Mouse (Mus musculus) embryonic facial prominence, embryonic 10.5 days (tissue): ENCODE results near the gene Dyrk1b. TPM values are rescaled to one million over a fixed set of nuclear protein-coding genes. Genes with fewer than 3 reads are reported as not detected.
"Not testable (repeated sequence)": the region's sequence is repeated elsewhere in the genome, so short reads cannot be mapped to it uniquely, and the experiment has no call there.

ENCODE experiments used
- DNase-seq: peaks from one replicate; pipeline ENCODE4 v3.0.0-alpha.2; 2017; ENCODE audit warnings: low spot score
- H3K27ac ChIP-seq: fragments of 300-500 bp; sonication (generic); replicated peaks from 2 replicates; pipeline ENCODE4 v1.5.1; 2016; ENCODE audit warnings: mild to moderate bottlenecking
- H3K27me3 ChIP-seq: fragments of 300-500 bp; sonication (generic); replicated peaks from 2 replicates; pipeline ENCODE4 v1.6.1; 2016; ENCODE audit warnings: low read depth, mild to moderate bottlenecking; ENCODE audit not compliant: poor library complexity, severe bottlenecking
- H3K36me3 ChIP-seq: fragments of 300-500 bp; sonication (generic); replicated peaks from 2 replicates; pipeline ENCODE4 v1.6.1; 2016; ENCODE audit warnings: mild to moderate bottlenecking, moderate library complexity
- H3K4me1 ChIP-seq: fragments of 300-500 bp; sonication (generic); 2 replicates; pipeline ENCODE4 v1.6.1; 2016
- H3K4me3 ChIP-seq: fragments of 300-500 bp; sonication (generic); 2 replicates; pipeline ENCODE4 v1.5.1; 2016; ENCODE audit warnings: mild to moderate bottlenecking, moderate library complexity
- H3K9me3 ChIP-seq: fragments of 300-500 bp; sonication (generic); 2 replicates; pipeline ENCODE4 v1.6.1; 2016; ENCODE audit warnings: mild to moderate bottlenecking
- WGBS: fragments of 180-500 bp; shearing (Covaris S2); methylation state at CpG from one replicate; pipeline ENCODE4 v1.1.7; 2016; 5-methylcytosine and 5-hydroxymethylcytosine counted together
- polyA plus RNA-seq: library from polyadenylated mRNA; unstranded; fragments of >200 nt; fragmentation: Nextera tagmentation; extraction: Ambion mirVana; gene quantifications from 2 replicates; pipeline ENCODE4 v1.2.1, GENCODE M21; 2016

Dyrk1b gene
- 16.6 TPM in 2 replicates for polyA plus RNA-seq

DNA sequence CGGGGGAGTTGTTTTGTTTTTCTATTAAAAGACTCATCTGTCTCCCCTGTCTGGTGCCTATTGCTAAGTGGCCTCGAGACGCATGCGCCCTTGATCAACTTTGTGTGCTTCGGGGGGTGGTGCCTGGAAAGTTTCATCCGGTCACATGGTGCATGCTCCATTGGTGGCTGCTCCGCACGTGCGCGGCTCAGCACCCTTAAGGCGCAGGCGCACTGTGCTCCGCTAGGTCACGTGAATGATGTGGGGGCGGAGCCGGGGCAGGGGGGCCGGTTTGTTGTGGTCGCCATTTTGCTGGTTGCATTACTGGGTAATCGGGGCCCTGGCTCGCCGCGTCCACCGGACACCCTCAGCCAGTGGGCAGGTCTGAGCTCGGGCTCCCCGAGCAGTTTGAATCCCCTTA, at the start of gene Dyrk1b:
Gene Dyrk1b, plus strand, starts transcription at position 242 of the 400 bp plus-strand sequence.
- H3K4me1 ChIP-seq = peaks cover 19% of the 10 kb centered on the region
- peak within 1 kb of the TSS; percentile 87 for H3K4me3 ChIP-seq
- no peaks in the 10 kb centered on the region for H3K27me3 ChIP-seq
- H3K27ac ChIP-seq = peak within 1 kb of the TSS; percentile 99
- H3K9me3 ChIP-seq = no peaks in the 10 kb centered on the region
- peaks cover 86% of the 10 kb centered on the region for H3K36me3 ChIP-seq
- peak; percentile 99 for DNase-seq
- WGBS = under 1% methylated on average over 25 of the region's 25 CpGs

DNA sequence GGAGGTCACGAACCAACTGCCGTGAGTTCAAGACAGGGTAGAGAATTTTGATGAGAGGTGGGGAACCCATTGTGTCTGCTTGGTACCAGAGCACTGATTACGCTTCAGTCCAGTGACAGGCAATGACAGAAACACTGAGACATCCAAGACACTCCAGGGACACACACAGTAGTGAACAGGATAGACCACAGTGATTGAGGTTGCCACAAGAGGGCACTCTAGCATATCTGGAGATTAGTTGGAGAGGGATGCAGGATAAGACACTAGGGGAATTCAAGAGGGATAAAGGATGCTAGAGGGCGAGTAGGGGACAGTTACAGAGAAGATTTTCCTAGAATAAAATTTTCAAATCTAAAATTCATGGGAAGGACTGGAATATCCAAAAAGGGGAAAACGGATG, 41.7 kb upstream of the Dyrk1b start:
- Histone ChIP-seq H3K27me3 (no peaks in the 10 kb centered on the region), H3K4me1 (no peaks in the 10 kb centered on the region), H3K27ac (no peak overlapping the region), H3K9me3 (no peaks in the 10 kb centered on the region), H3K36me3 (no peaks in the 10 kb centered on the region), H3K4me3 (no peak overlapping the region)
- DNase-seq = peak; percentile 30
- WGBS = 59% methylated on average over 5 of the region's 5 CpGs

DNA sequence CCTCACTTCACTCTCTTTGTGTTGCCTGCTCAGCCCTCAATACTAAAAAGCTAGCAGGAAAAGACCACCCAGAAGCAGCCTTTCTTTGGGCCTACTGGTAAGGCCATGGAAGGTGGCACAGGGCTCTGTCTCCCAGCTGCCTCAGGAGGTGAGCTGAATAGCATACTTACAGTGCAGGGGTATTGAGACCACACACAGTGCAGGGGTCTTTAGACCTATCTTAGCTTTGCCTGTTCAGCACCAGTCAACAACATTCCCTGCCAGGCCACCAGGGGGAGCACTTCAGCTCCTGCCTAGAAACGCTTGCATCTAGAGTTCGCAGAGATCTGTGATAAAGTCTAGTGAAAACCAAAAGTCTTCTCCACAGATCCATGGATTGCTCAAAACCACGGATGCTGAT, 31.0 kb upstream of the Dyrk1b start:
- Histone ChIP-seq H3K27ac (0 out of 2 replicates have a peak overlapping the region, but pooled peaks have one; percentile 44), H3K9me3 (peaks cover 10% of the 10 kb centered on the region), H3K4me3 (no peak overlapping the region), H3K36me3 (no peaks in the 10 kb centered on the region), H3K27me3 (0 out of 2 replicates have a peak, but pooled peaks cover 9% of the 10 kb centered on the region), H3K4me1 (peaks cover 13% of the 10 kb centered on the region)
- 23% methylated on average over 3 of the region's 3 CpGs for WGBS
- DNase-seq = peak; percentile 83

DNA sequence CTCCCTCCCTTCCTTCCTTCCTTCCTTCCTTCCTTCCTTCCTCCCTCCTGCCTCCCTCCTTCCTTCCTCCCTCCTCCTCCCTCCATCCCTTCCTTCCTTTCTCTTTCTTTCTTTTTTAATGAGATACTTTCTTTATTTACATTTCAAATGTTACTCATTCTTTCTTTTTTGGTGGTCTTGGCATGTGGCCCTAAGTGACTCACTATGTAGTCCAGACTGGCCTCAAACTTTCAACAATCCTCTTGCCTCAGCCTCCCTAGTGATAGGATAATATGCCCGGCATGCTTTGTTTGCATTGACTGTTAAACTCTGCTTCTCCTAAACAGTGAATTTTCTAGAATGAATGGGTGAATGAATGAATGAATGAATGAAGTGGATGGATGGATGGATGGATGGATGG, 29.4 kb upstream of the Dyrk1b start:
- no peak overlapping the region for H3K4me3 ChIP-seq
- peaks cover 13% of the 10 kb centered on the region for H3K4me1 ChIP-seq
- no peak overlapping the region for H3K27ac ChIP-seq
- H3K27me3 ChIP-seq = 0 out of 2 replicates have a peak, but pooled peaks cover 9% of the 10 kb centered on the region
- WGBS = 88% methylated on average over 1 of the region's 1 CpGs
- no peaks in the 10 kb centered on the region for H3K9me3 ChIP-seq
- H3K36me3 ChIP-seq = no peaks in the 10 kb centered on the region
- DNase-seq = no peak

GRCm38 (mm10) chr7:28151584-28152221, 27.6 kb upstream of the Dyrk1b start:
- Histone ChIP-seq H3K9me3 (no peaks in the 10 kb centered on the region), H3K27me3 (0 out of 2 replicates have a peak, but pooled peaks cover 9% of the 10 kb centered on the region), H3K27ac (no peak overlapping the region; the same call in 1 of the 2 replicates), H3K36me3 (no peaks in the 10 kb centered on the region), H3K4me1 (peaks cover 13% of the 10 kb centered on the region), H3K4me3 (no peak overlapping the region; the same call in 1 of the 2 replicates)
- 14% methylated on average over 13 of the region's 13 CpGs for WGBS
- DNase-seq = peak; percentile 69

DNA sequence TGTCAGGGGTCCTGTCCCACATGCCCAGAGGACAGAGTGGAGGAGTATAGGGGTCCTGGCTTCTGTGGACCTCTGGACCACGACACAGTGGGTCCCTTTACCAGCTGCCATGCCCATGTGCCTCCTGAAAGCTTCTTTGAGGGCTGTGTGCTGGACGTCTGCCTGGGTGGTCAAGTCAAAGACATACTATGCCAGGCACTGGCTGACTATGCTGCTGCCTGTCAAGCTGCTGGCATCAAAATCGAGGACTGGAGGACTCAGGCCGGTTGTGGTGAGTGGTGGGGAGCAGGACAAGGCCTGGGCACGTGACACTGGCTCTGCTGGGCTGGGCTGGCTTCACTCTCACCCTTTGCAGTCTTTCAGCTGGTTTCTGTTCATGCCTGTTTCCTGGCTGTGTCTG, 25.7 kb upstream of the Dyrk1b start:
- H3K4me3 ChIP-seq, H3K27me3 ChIP-seq, DNase-seq, H3K4me1 ChIP-seq, H3K36me3 ChIP-seq, H3K27ac ChIP-seq, H3K9me3 ChIP-seq: not testable (repeated sequence)
- WGBS = 59% methylated on average over 5 of the region's 5 CpGs

- no peak overlapping the region for H3K4me3 ChIP-seq
- no peaks in the 10 kb centered on the region for H3K27me3 ChIP-seq
- peaks cover 5% of the 10 kb centered on the region; the same call in 1 of the 2 replicates for H3K4me1 ChIP-seq
- WGBS = 63% methylated on average over 6 of the region's 6 CpGs
- H3K27ac ChIP-seq = no peak overlapping the region
- H3K36me3 ChIP-seq = no peaks in the 10 kb centered on the region
- H3K9me3 ChIP-seq = no peaks in the 10 kb centered on the region
- no peak for DNase-seq
These were observed 20.0 kb upstream of the Dyrk1b start for GRCm38 (mm10) chr7:28159292-28159691.

GRCm38 (mm10) chr7:28159893-28160292, 19.4 kb upstream of the Dyrk1b start:
- WGBS = 84% methylated on average over 3 of the region's 3 CpGs
- DNase-seq = no peak
- Histone ChIP-seq H3K4me3 (no peak overlapping the region), H3K27ac (no peak overlapping the region), H3K27me3 (no peaks in the 10 kb centered on the region), H3K9me3 (no peaks in the 10 kb centered on the region), H3K4me1 (peaks cover 5% of the 10 kb centered on the region; the same call in 1 of the 2 replicates), H3K36me3 (no peaks in the 10 kb centered on the region)

GRCm38 (mm10) chr7:28161163-28161749, 18.0 kb upstream of the Dyrk1b start:
- Histone ChIP-seq H3K36me3 (no peaks in the 10 kb centered on the region), H3K9me3 (peaks cover 6% of the 10 kb centered on the region; the same call in 1 of the 2 replicates), H3K27me3 (no peaks in the 10 kb centered on the region), H3K4me1 (peaks cover 5% of the 10 kb centered on the region; the same call in 1 of the 2 replicates), H3K4me3 (no peak overlapping the region), H3K27ac (no peak overlapping the region)
- WGBS = 65% methylated on average over 9 of the region's 9 CpGs
- no peak for DNase-seq

DNA sequence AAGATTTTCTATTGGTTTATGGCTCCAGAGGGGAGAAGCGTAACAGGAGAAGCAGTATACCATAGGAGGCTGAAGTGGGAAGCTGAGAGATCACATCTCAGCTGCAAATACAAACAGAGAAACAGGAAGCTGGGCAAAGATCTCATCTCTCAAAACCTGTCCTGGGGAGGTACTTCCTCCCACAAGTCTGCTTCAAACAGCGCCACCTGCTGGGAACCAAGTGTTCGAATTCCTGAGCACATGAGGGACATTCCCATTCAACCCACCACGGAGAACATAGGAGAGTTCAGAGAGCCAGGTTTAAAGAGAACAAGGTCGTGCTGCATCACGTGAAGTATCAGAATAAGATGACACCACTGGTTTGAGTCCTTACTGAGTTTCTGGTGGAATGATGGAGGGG, 13.9 kb upstream of the Dyrk1b start:
- Histone ChIP-seq H3K36me3 (no peaks in the 10 kb centered on the region), H3K4me3 (no peak overlapping the region), H3K9me3 (peaks cover 6% of the 10 kb centered on the region; the same call in 1 of the 2 replicates), H3K27ac (no peak overlapping the region), H3K27me3 (no peaks in the 10 kb centered on the region), H3K4me1 (peaks cover 14% of the 10 kb centered on the region)
- DNase-seq = no peak
- 78% methylated on average over 6 of the region's 6 CpGs for WGBS

GRCm38 (mm10) chr7:28168320-28169115, 10.8 kb upstream of the Dyrk1b start:
- peak; percentile 79 for DNase-seq
- Histone ChIP-seq H3K9me3 (peaks cover 6% of the 10 kb centered on the region; the same call in 1 of the 2 replicates), H3K27me3 (no peaks in the 10 kb centered on the region), H3K36me3 (peaks cover 3% of the 10 kb centered on the region; the same call in 1 of the 2 replicates), H3K4me3 (peak overlapping the region; percentile 94), H3K27ac (peak overlapping the region; percentile 88), H3K4me1 (peaks cover 30% of the 10 kb centered on the region)
- 13% methylated on average over 9 of the region's 9 CpGs for WGBS
